Mouse (Mus musculus): ENCODE measurements at regions not wholly inside any gene's neighbourhood (a gene's known extent, or its start where the extent isn't known, plus 50 kb on each side); places are given as distances from the start of the nearest gene placed in this dataset.
"Not testable (repeated sequence)": the region's sequence is repeated elsewhere in the genome, so short reads cannot be mapped to it uniquely, and the experiment has no call there.

- not testable (repeated sequence) for DNase-seq (ENCODE audit: inconsistent ontology term)
These were observed 53.5 kb downstream of the Adam6a start for GRCm38 (mm10) chr12:113597163-113597562.

DNA sequence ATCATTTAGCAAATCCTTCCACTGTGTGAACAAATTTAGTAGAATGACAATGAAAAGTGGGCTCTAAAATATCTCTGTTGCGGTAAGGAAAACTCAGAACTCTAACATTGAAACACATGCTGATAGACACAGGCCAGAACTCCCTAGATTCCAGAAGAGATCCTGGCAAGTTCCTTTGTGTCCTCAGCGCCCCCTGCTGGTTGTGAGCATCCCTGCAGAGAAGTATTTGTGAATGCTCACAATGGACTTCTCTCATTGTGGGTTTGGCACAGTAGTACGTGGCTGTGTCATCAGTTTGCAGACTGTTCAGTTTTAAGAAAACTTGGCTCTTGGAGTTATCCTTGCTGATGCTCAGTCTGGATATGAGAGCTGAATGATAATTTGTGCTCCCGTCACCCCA lies 67.2 kb downstream of the Adam6a start:
- DNase-seq (ENCODE audit: inconsistent ontology term): peak; percentile 35

- DNase-seq (ENCODE audit: inconsistent ontology term): not testable (repeated sequence)
These were observed 81.5 kb downstream of the Adam6a start for GRCm38 (mm10) chr12:113625221-113625620.

- DNase-seq (ENCODE audit: inconsistent ontology term): not testable (repeated sequence)
These were observed 87.1 kb downstream of the Adam6a start for GRCm38 (mm10) chr12:113630803-113631202.
